Comparison of ENCODE assay signal across 8 mouse cellular contexts in the genomic region with DNA sequence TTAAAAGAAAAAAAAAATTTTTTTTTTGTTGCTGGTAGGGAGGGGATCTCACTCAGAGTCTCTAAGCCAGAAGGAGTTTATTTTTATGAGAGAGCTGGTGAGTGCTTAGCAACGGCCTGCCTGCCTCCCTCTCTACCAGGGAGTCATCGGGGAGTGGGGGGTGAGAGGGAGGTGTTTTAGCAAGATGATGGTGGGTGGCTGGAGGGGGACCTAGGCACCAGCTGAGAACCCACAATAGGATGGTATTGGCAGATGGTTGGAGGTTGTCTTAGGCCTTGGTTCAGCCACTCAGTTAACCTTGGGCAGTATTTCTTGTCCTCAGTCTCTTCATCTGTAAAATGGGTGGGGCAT. TPM values are rescaled to one million over a fixed set of nuclear protein-coding genes. Genes with fewer than 3 reads are reported as not detected.
DNase-seq lines count a peak whose midpoint lies in the region; ATAC-seq lines count a peak whose summit lies in the region.

No protein-coding gene starts in this region.

- peak overlapping the region; percentile 98 for H3K4me3 ChIP-seq in heart, embryonic 10.5 days
- peak overlapping the region; percentile 84 for H3K4me3 ChIP-seq in limb, embryonic 12.5 days (replicated peaks)

- H3K27me3 ChIP-seq in heart, embryonic 10.5 days (ENCODE audit: insufficient read depth, poor library complexity, severe bottlenecking) = no peaks in the 10 kb centered on the region
- no peaks in the 10 kb centered on the region for H3K27me3 ChIP-seq in limb, embryonic 12.5 days

- H3K9me3 ChIP-seq in heart, embryonic 10.5 days = no peaks in the 10 kb centered on the region
- no peaks in the 10 kb centered on the region for H3K9me3 ChIP-seq in limb, embryonic 12.5 days

- H3K4me1 ChIP-seq in heart, embryonic 10.5 days = peaks cover 76% of the 10 kb centered on the region
- H3K4me1 ChIP-seq in limb, embryonic 12.5 days (replicated peaks) = peaks cover 47% of the 10 kb centered on the region

- no peak for ATAC-seq in limb, embryonic 12.5 days (ENCODE audit: insufficient number of reproducible peaks, insufficient read depth, low FRiP score, low TSS enrichment, low read depth)
- ATAC-seq in inflammation-experienced regulatory T-cells, adult 6 months = no peak

- peak overlapping the region; percentile 97 for H3K27ac ChIP-seq in heart, embryonic 10.5 days
- H3K27ac ChIP-seq in limb, embryonic 12.5 days = no peak overlapping the region

- no peak for DNase-seq in heart, embryonic 10.5 days (ENCODE audit: low spot score)
- no peak for DNase-seq in heart, adult 8-10 months (ENCODE audit: low spot score)
- DNase-seq in T-cell, adult 2 months (ENCODE audit: low spot score) = peak; percentile 23
- DNase-seq in frontal cortex, postnatal 36 days (ENCODE audit: low spot score in 2 of 2) = peak; percentile 65 to 68
- peak; percentile 68 to 72 for DNase-seq in right cerebral cortex, adult 2 months (ENCODE audit: low spot score in 2 of 2)
- no peak for DNase-seq in retina, postnatal 1 day

- H3K4me2 ChIP-seq in limb, embryonic 12.5 days = peak overlapping the region; percentile 96

- H3K9ac ChIP-seq in limb, embryonic 12.5 days (replicated peaks) = no peak overlapping the region

- 26% methylated on average over 2 of the region's 2 CpGs for WGBS in heart, embryonic 10.5 days
- WGBS in limb, embryonic 12.5 days = 3% methylated on average over 2 of the region's 2 CpGs

- peaks cover 4% of the 10 kb centered on the region for H3K36me3 ChIP-seq in heart, embryonic 10.5 days
- H3K36me3 ChIP-seq in limb, embryonic 12.5 days = peaks cover 3% of the 10 kb centered on the region; the same call in 1 of the 2 replicates

RNA-seq across cellular contexts. Expression of gene Slc6a6, which starts 1.7 kb away (rescaled TPM):
- 56.6 and 69.3 TPM in 2 replicates for polyA plus RNA-seq in heart, embryonic 10.5 days (2016; fragmentation: Nextera tagmentation; extraction: Ambion mirVana)
- 100 to 1,000 TPM in 2 of 4 experiments, 10 to 100 TPM in 2; 91.8 to 114 (median 101) TPM for total RNA-seq in heart, adult 8-10 months (2022)
- 45.4 and 47.1 TPM in 2 replicates for polyA plus RNA-seq in limb, embryonic 12.5 days (2016; fragmentation: Nextera tagmentation; extraction: Ambion mirVana)
- polyA plus RNA-seq in inflammation-experienced regulatory T-cells, adult 6 months (2017; shearing (Covaris generic)) = 10 to 100 TPM; 33.6 to 47.0 (median 35.3) TPM

Comparison
In these comparisons a context has a peak if more than half of its experiments do, and no peak if none do; other contexts are left out.
1. DNase-seq: peak in T-cell, adult 2 months (single experiment), frontal cortex, postnatal 36 days (2 of 2) and right cerebral cortex, adult 2 months (2 of 2); none in heart, embryonic 10.5 days (single experiment), heart, adult 8-10 months (single experiment) and retina, postnatal 1 day (single experiment).